Mouse (Mus musculus) lung, adult 2 months (tissue): ENCODE results near the gene Tmem266.

Experiments used
- CTCF ChIP-seq: fragments of 200-500 bp; IDR thresholded peaks from 2 replicates; pipeline ENCODE4 v1.5.1; 2011; ENCODE audit warnings: mild to moderate bottlenecking, low read length, control low read depth; ENCODE audit not compliant: insufficient read depth
- POLR2A ChIP-seq: fragments of 200-500 bp; IDR thresholded peaks from 2 replicates; pipeline ENCODE4 v1.6.1; 2011; ENCODE audit warnings: low read depth, mild to moderate bottlenecking, control low read depth, low read length, borderline replicate concordance; ENCODE audit errors: extremely low read depth

GRCm38 (mm10) chr9:55409833-55410232 lies 83.1 kb downstream of the Tmem266 start:
- TF ChIP-seq CTCF (no peak), POLR2A (no peak)
